Mouse (Mus musculus) stomach, embryonic 14.5 days (tissue): Measurements from ENCODE around the gene Ubac2. TPM values are rescaled to one million over a fixed set of nuclear protein-coding genes. Genes with fewer than 3 reads are reported as not detected.

Experiments
- ATAC-seq: fragments of 200-750 bp; cut with Nextera tagmentation; 2 replicates; pipeline ENCODE4 v1.8.0; 2017; ENCODE audit warnings: low read depth, moderate TSS enrichment; ENCODE audit not compliant: insufficient number of reproducible peaks, insufficient read depth, low FRiP score
- H3K27ac ChIP-seq: fragments of 300-500 bp; sonication (generic); 2 replicates; pipeline ENCODE4 v1.5.1; 2014; ENCODE audit warnings: mild to moderate bottlenecking, low read length, moderate library complexity, mixed read lengths
- H3K27me3 ChIP-seq: fragments of 300-500 bp; sonication (generic); 2 replicates; pipeline ENCODE4 v1.6.1; 2014; ENCODE audit warnings: low read length, control low read depth, mixed read lengths; ENCODE audit not compliant: control insufficient read depth, insufficient read depth
- H3K36me3 ChIP-seq: fragments of 300-500 bp; sonication (generic); 2 replicates; pipeline ENCODE4 v1.6.1; 2014; ENCODE audit warnings: mild to moderate bottlenecking, control low read depth, low read length, moderate library complexity, mixed read lengths; ENCODE audit not compliant: control insufficient read depth, insufficient read depth
- H3K4me1 ChIP-seq: fragments of 300-500 bp; sonication (generic); 2 replicates; pipeline ENCODE4 v1.6.1; 2014; ENCODE audit warnings: low read length, control low read depth, mixed read lengths; ENCODE audit not compliant: control insufficient read depth, insufficient read depth
- H3K4me2 ChIP-seq: fragments of 300-500 bp; sonication (generic); replicated peaks from 2 replicates; pipeline ENCODE4 v1.6.1; 2014; ENCODE audit warnings: low read depth, low read length, control low read depth
- H3K4me3 ChIP-seq: fragments of 300-500 bp; sonication (generic); 2 replicates; pipeline ENCODE4 v1.5.1; 2014; ENCODE audit warnings: low read depth, low read length, control low read depth
- H3K9ac ChIP-seq: fragments of 300-500 bp; sonication (generic); replicated peaks from 2 replicates; pipeline ENCODE4 v1.6.1; 2014; ENCODE audit warnings: low read depth, mild to moderate bottlenecking, control low read depth, low read length, moderate library complexity, mixed read lengths
- H3K9me3 ChIP-seq: fragments of 300-500 bp; sonication (generic); 2 replicates; pipeline ENCODE4 v1.6.1; 2016; ENCODE audit warnings: low read depth, low read length, control low read depth; ENCODE audit not compliant: control insufficient read depth
- WGBS: fragments of 180-500 bp; shearing (Covaris S2); extraction: QIAGEN DNeasy Blood & Tissue Kit; methylation state at CpG from one replicate; pipeline ENCODE4 v1.1.7; 2014; 5-methylcytosine and 5-hydroxymethylcytosine counted together
- polyA plus RNA-seq: library from polyadenylated mRNA; unstranded; fragments of >200 nt; fragmentation: Nextera tagmentation; extraction: Ambion mirVana; gene quantifications from 2 replicates; pipeline ENCODE4 v1.2.1, GENCODE M21; 2014

Ubac2 gene
- polyA plus RNA-seq, 1 experiment from 2014 or later: 67.7 TPM

- no peak for ATAC-seq
- peaks cover 3% of the 10 kb centered on the region for H3K4me1 ChIP-seq
- no peak overlapping the region for H3K4me3 ChIP-seq
- no peaks in the 10 kb centered on the region for H3K9me3 ChIP-seq
- H3K9ac ChIP-seq: no peak overlapping the region
- H3K27ac ChIP-seq: no peak overlapping the region
- no peaks in the 10 kb centered on the region for H3K27me3 ChIP-seq
- 76% methylated on average over 3 of the region's 3 CpGs for WGBS
- H3K4me2 ChIP-seq: no peak overlapping the region
- no peaks in the 10 kb centered on the region for H3K36me3 ChIP-seq
Measured at GRCm38 (mm10) chr14:122069948-122070347, 191.5 kb downstream of the Ubac2 start.

Other genes starting within 250 kb of the Ubac2 start
- gene Dock9, start 80.8 kb upstream of the Ubac2 start, polyA plus RNA-seq: 25.3 and 28.0 TPM in 2 replicates
- 0.50 and 1.1 TPM in 2 replicates for gene Gpr18, start 37.2 kb downstream of the Ubac2 start, polyA plus RNA-seq
- gene Gpr183, start 86.6 kb downstream of the Ubac2 start, polyA plus RNA-seq: 4.5 and 5.5 TPM in 2 replicates
- not detected in 2 replicates for gene Timm8a2, start 156.1 kb downstream of the Ubac2 start, polyA plus RNA-seq
- gene Tm9sf2, start 228.4 kb downstream of the Ubac2 start, polyA plus RNA-seq: 166 and 188 TPM in 2 replicates